Mouse (Mus musculus) liver, embryonic 13.5 days (tissue): ENCODE measurements around the gene Gpr107. TPM values are rescaled to one million over a fixed set of nuclear protein-coding genes. Genes with fewer than 3 reads are reported as not detected.
A peak's percentile ranks its signal among the peaks of the same experiment; 100 is the strongest.

Experiments used
- ATAC-seq: fragments of 200-750 bp; cut with Nextera tagmentation; 2 replicates; pipeline ENCODE4 v1.8.0; 2017; ENCODE audit warnings: low read depth, mild to moderate bottlenecking, moderate number of reproducible peaks, moderate library complexity
- DNase-seq: peaks from one replicate; pipeline ENCODE4 v3.0.0; 2022
- H3K27ac ChIP-seq: fragments of 300-500 bp; sonication (generic); 2 replicates; pipeline ENCODE4 v1.5.1; 2015; ENCODE audit warnings: moderate library complexity, mild to moderate bottlenecking, inconsistent platforms
- H3K27me3 ChIP-seq: fragments of 300-500 bp; sonication (generic); 2 replicates; pipeline ENCODE4 v1.6.1; 2015; ENCODE audit warnings: mild to moderate bottlenecking, inconsistent platforms
- H3K36me3 ChIP-seq: fragments of 300-500 bp; sonication (generic); 2 replicates; pipeline ENCODE4 v1.6.1; 2015; ENCODE audit warnings: mild to moderate bottlenecking, inconsistent platforms
- H3K4me1 ChIP-seq: fragments of 300-500 bp; sonication (generic); replicated peaks from 2 replicates; pipeline ENCODE4 v1.6.1; 2015; ENCODE audit warnings: inconsistent platforms
- H3K4me2 ChIP-seq: fragments of 300-500 bp; sonication (generic); 2 replicates; pipeline ENCODE4 v1.6.1; 2015; ENCODE audit warnings: inconsistent platforms, mild to moderate bottlenecking, moderate library complexity
- H3K4me3 ChIP-seq: fragments of 300-500 bp; sonication (generic); replicated peaks from 2 replicates; pipeline ENCODE4 v1.5.1; 2015; ENCODE audit warnings: mild to moderate bottlenecking, inconsistent platforms
- H3K9ac ChIP-seq: fragments of 300-500 bp; sonication (generic); 2 replicates; pipeline ENCODE4 v1.6.1; 2015; ENCODE audit warnings: mild to moderate bottlenecking, inconsistent platforms
- H3K9me3 ChIP-seq: fragments of 300-500 bp; sonication (generic); replicated peaks from 2 replicates; pipeline ENCODE4 v1.6.1; 2016; ENCODE audit warnings: inconsistent platforms
- WGBS: fragments of 180-500 bp; shearing (Covaris S2); methylation state at CpG from one replicate; pipeline ENCODE4 v1.1.7; 2015; ENCODE audit not compliant: insufficient replicate concordance; 5-methylcytosine and 5-hydroxymethylcytosine counted together
- polyA plus RNA-seq: library from polyadenylated mRNA; unstranded; fragments of >200 nt; fragmentation: Nextera tagmentation; extraction: Ambion mirVana; gene quantifications from 2 replicates; pipeline ENCODE4 v1.2.1, GENCODE M21; 2015

Gpr107 gene
- polyA plus RNA-seq, 1 experiment from 2014 or later = 11.8 TPM

DNA sequence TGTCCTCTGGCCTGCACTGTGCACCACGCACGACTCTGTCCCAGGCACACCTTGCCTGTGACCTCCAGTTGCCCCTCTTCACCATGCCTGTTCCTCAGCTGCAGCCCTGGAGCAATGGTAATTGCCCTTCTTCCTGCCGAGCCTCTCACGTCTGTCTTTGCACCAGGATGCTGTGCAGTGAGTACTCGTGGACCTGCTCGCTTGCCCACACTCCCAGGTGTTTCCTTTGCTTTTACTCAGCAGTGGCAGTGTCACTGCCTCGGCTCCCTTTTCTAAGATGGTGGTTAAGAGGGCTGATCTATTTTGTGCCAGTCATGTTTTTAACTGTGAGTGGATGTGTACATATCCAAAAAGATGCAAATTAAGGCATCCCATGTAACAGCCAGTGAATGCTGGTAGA lies 27.4 kb downstream of the Gpr107 start:
- Histone ChIP-seq H3K36me3 (peaks cover 74% of the 10 kb centered on the region), H3K4me2 (no peak overlapping the region), H3K27ac (no peak overlapping the region), H3K27me3 (no peaks in the 10 kb centered on the region), H3K9ac (no peak overlapping the region), H3K4me1 (peaks cover 9% of the 10 kb centered on the region; the same call in 1 of the 2 replicates), H3K9me3 (no peaks in the 10 kb centered on the region), H3K4me3 (no peak overlapping the region)
- no peak for DNase-seq
- no peak for ATAC-seq
- WGBS = 69% methylated on average over 7 of the region's 7 CpGs

DNA sequence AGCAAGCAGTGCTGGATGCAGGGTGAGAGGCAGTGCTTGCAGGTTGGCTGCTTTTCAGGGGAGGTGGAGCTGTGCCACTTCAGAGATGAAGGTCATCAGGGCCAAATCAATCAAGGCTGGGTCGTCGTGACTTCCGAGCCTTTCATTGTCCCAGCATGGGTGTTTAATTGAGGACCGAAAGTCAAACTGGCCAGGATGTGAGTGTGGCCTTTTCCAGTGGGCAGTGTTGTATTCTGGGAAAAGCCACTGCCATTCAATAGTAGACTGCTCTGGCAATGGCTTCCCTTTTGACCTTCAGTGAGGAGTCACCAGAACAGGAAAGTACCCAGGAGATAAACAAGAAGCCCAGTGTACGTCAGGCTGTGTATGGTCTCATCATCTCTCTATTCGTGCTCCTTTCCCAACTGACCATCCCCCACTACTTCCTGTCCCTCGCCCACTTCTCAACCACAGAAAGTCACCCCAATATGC lies 28.0 kb downstream of the Gpr107 start:
- no peak overlapping the region for H3K9ac ChIP-seq
- H3K36me3 ChIP-seq = peaks cover 76% of the 10 kb centered on the region
- no peak overlapping the region for H3K27ac ChIP-seq
- H3K4me3 ChIP-seq = no peak overlapping the region
- no peak overlapping the region for H3K4me2 ChIP-seq
- peaks cover 9% of the 10 kb centered on the region; the same call in 1 of the 2 replicates for H3K4me1 ChIP-seq
- no peaks in the 10 kb centered on the region for H3K27me3 ChIP-seq
- no peaks in the 10 kb centered on the region for H3K9me3 ChIP-seq
- DNase-seq (no peak), ATAC-seq (no peak)
- 58% methylated on average over 7 of the region's 7 CpGs for WGBS

DNA sequence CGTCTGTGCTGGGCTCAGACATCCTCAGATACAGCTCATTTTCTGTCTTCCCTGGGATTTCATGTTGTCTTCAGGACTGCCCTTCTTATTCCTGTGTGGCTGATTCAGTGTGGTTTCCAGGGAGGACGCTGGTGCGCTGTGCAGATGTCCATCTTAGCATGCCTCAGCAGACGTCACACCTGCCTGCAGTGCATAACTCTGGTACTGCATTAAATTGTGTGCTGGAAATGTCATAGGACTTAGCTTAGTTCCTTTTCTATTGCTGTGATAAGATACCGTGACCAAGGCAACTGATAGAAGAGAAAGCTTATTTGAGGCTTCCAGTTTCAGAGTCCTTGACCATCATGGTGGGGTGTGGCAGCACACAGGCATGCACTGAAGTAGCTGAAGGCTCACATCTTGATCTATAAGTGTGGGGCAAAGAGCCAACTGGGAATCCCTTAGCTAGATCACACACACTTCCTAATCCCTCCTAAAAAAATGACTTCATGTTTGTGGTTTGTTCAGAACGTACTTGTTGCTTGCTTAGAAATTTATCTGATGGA lies 30.7 kb downstream of the Gpr107 start:
- Histone ChIP-seq H3K9ac (no peak overlapping the region), H3K27me3 (no peaks in the 10 kb centered on the region), H3K4me3 (no peak overlapping the region), H3K4me1 (peaks cover 9% of the 10 kb centered on the region; the same call in 1 of the 2 replicates), H3K27ac (no peak overlapping the region), H3K9me3 (no peaks in the 10 kb centered on the region), H3K36me3 (peaks cover 72% of the 10 kb centered on the region), H3K4me2 (no peak overlapping the region)
- no peak for ATAC-seq
- WGBS = 67% methylated on average over 6 of the region's 6 CpGs
- no peak for DNase-seq

DNA sequence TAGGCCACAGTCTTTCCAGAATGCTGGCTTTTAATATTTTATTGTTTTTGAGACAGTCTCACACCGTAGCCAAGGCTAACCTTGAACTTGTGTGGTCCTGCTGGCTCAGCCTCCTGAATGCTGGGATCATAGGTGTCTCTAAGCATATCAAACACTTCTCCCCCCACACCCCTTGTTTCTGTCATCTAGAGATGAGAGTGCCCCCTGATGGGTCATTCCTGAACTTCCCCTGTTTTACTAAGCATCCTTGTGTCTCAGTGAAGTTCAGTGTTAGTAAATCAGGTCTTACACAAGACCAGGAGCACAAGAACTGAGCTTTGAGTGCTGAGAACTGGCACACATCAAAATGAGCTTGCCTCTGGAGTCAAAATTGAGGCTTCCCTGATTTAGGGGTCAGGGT lies 31.7 kb downstream of the Gpr107 start:
- Histone ChIP-seq H3K9me3 (no peaks in the 10 kb centered on the region), H3K4me1 (peaks cover 9% of the 10 kb centered on the region; the same call in 1 of the 2 replicates), H3K27me3 (no peaks in the 10 kb centered on the region), H3K4me2 (no peak overlapping the region), H3K36me3 (peaks cover 71% of the 10 kb centered on the region), H3K27ac (no peak overlapping the region), H3K9ac (no peak overlapping the region), H3K4me3 (no peak overlapping the region)
- 89% methylated on average over 1 of the region's 1 CpGs for WGBS
- no peak for DNase-seq
- ATAC-seq = no peak

GRCm38 (mm10) chr2:31188691-31189090 lies 36.6 kb downstream of the Gpr107 start:
- 78% methylated on average over 1 of the region's 1 CpGs for WGBS
- H3K27me3 ChIP-seq = no peaks in the 10 kb centered on the region
- H3K9ac ChIP-seq = no peak overlapping the region
- H3K27ac ChIP-seq = no peak overlapping the region
- H3K4me2 ChIP-seq = no peak overlapping the region
- no peaks in the 10 kb centered on the region for H3K4me1 ChIP-seq
- no peak overlapping the region for H3K4me3 ChIP-seq
- peaks cover 87% of the 10 kb centered on the region for H3K36me3 ChIP-seq
- no peak for ATAC-seq
- DNase-seq = no peak
- no peaks in the 10 kb centered on the region for H3K9me3 ChIP-seq

GRCm38 (mm10) chr2:31189654-31190053 lies 37.5 kb downstream of the Gpr107 start:
- Histone ChIP-seq H3K4me1 (no peaks in the 10 kb centered on the region), H3K4me2 (no peak overlapping the region), H3K27me3 (no peaks in the 10 kb centered on the region), H3K9me3 (no peaks in the 10 kb centered on the region), H3K9ac (no peak overlapping the region), H3K36me3 (peaks cover 79% of the 10 kb centered on the region), H3K27ac (no peak overlapping the region), H3K4me3 (no peak overlapping the region)
- DNase-seq (no peak), ATAC-seq (no peak)
- 76% methylated on average over 3 of the region's 3 CpGs for WGBS

DNA sequence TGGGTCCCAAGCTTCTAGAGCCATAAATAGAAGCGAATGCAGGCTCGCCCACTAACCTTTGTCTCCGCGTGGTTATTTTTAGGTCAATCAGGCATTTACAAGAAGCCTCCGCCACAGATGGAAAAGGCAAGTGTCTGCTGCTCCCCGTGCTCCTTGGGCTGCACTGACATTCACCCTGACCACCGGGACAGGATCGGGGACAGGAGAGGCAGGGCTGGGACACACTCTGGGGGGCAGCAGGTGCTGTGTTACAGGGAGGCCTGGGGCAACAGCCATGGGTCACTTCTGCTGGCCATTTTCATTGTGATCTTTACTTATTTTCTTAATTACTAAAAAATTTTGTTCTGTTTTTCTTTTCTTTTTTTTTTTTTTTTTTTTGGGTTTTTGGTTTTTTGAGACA lies 39.6 kb downstream of the Gpr107 start:
- no peak for ATAC-seq
- Histone ChIP-seq H3K9ac (no peak overlapping the region), H3K27ac (no peak overlapping the region), H3K4me2 (no peak overlapping the region), H3K4me1 (no peaks in the 10 kb centered on the region), H3K36me3 (peaks cover 71% of the 10 kb centered on the region), H3K27me3 (no peaks in the 10 kb centered on the region), H3K4me3 (no peak overlapping the region), H3K9me3 (no peaks in the 10 kb centered on the region)
- DNase-seq = no peak
- 76% methylated on average over 8 of the region's 8 CpGs for WGBS

- no peaks in the 10 kb centered on the region for H3K27me3 ChIP-seq
- 62% methylated on average over 7 of the region's 7 CpGs for WGBS
- no peak for DNase-seq
- peaks cover 66% of the 10 kb centered on the region for H3K36me3 ChIP-seq
- no peak overlapping the region for H3K4me3 ChIP-seq
- no peak overlapping the region for H3K9ac ChIP-seq
- no peaks in the 10 kb centered on the region for H3K9me3 ChIP-seq
- no peak overlapping the region for H3K27ac ChIP-seq
- H3K4me1 ChIP-seq = no peaks in the 10 kb centered on the region
- no peak overlapping the region for H3K4me2 ChIP-seq
- ATAC-seq = 0 out of 2 replicates have a peak, but pooled peaks have one; percentile 18
Observed at GRCm38 (mm10) chr2:31194356-31195021, 42.4 kb downstream of the Gpr107 start.

DNA sequence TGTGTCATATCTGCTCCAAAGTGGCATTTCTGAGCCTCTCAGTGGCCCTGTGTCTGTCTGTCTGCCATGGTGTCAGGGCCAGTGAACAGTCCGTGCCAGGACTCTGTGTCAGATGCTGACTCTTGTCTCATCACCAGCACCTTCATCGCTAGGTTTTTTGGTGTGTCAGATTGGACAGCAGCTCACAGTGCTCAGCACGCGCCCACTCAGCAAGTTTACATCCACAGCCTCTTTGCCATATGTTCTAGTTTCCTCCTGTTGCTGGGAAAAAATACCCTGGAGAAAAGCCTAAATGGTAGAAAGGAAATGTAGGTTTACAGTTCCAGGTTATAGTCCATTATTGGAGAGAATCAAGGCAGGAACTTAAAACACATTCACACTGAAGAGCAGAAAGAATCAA lies 46.5 kb downstream of the Gpr107 start:
- peaks cover 13% of the 10 kb centered on the region for H3K4me1 ChIP-seq
- H3K27me3 ChIP-seq = no peaks in the 10 kb centered on the region
- H3K36me3 ChIP-seq = peaks cover 40% of the 10 kb centered on the region
- H3K9ac ChIP-seq = no peak overlapping the region
- H3K9me3 ChIP-seq = no peaks in the 10 kb centered on the region
- ATAC-seq = no peak
- no peak overlapping the region for H3K27ac ChIP-seq
- H3K4me3 ChIP-seq = no peak overlapping the region
- WGBS = 82% methylated on average over 4 of the region's 4 CpGs
- H3K4me2 ChIP-seq = no peak overlapping the region
- no peak for DNase-seq

- H3K4me3 ChIP-seq = no peak overlapping the region
- H3K4me2 ChIP-seq = no peak overlapping the region
- H3K9me3 ChIP-seq = no peaks in the 10 kb centered on the region
- DNase-seq (no peak), ATAC-seq (no peak)
- H3K27me3 ChIP-seq = no peaks in the 10 kb centered on the region
- no peak overlapping the region for H3K9ac ChIP-seq
- 74% methylated on average over 2 of the region's 2 CpGs for WGBS
- peaks cover 13% of the 10 kb centered on the region for H3K4me1 ChIP-seq
- peaks cover 34% of the 10 kb centered on the region for H3K36me3 ChIP-seq
- H3K27ac ChIP-seq = no peak overlapping the region
Observed at GRCm38 (mm10) chr2:31200051-31200450, 47.9 kb downstream of the Gpr107 start.

GRCm38 (mm10) chr2:31201851-31202250 lies 49.7 kb downstream of the Gpr107 start:
- 74% methylated on average over 7 of the region's 7 CpGs for WGBS
- H3K9me3 ChIP-seq = no peaks in the 10 kb centered on the region
- ATAC-seq (peak; percentile 88), DNase-seq (no peak)
- H3K27ac ChIP-seq = peak overlapping the region; percentile 65
- peaks cover 19% of the 10 kb centered on the region for H3K4me1 ChIP-seq
- no peak overlapping the region for H3K4me3 ChIP-seq
- no peak overlapping the region for H3K9ac ChIP-seq
- no peaks in the 10 kb centered on the region for H3K27me3 ChIP-seq
- H3K4me2 ChIP-seq = no peak overlapping the region
- H3K36me3 ChIP-seq = peaks cover 30% of the 10 kb centered on the region

DNA sequence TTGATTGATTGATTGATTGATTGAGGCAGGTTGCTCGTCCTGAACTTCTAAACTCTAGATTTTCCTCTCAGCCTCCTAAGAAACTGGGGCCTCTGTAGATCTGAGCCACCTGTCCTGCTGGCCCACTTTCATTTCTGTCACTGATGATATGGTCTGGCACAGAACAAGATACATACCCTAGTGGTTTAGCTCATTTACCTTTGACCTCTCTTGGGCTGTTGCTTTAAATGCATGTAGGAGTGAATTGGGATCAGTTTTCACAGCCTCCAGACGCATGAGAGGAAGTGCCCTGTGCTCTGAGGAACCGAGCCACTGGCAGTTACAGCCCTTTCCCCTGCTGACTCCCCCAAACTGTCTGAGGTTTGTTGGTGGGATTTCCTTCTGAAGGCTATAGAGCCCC lies 50.2 kb downstream of the Gpr107 start:
- DNase-seq (no peak), ATAC-seq (no peak)
- peaks cover 28% of the 10 kb centered on the region for H3K36me3 ChIP-seq
- H3K9ac ChIP-seq = 0 out of 2 replicates have a peak overlapping the region, but pooled peaks have one; percentile 22
- 47% methylated on average over 3 of the region's 3 CpGs for WGBS
- H3K27me3 ChIP-seq = no peaks in the 10 kb centered on the region
- H3K4me3 ChIP-seq = no peak overlapping the region
- no peak overlapping the region for H3K4me2 ChIP-seq
- no peaks in the 10 kb centered on the region for H3K9me3 ChIP-seq
- H3K4me1 ChIP-seq = peaks cover 19% of the 10 kb centered on the region
- peak overlapping the region; percentile 65 for H3K27ac ChIP-seq
